Mouse (Mus musculus): Measurements from ENCODE around the gene Dgat2.
A peak's percentile ranks its signal among the peaks of the same experiment; 100 is the strongest.

The Dgat2 gene

GRCm38 (mm10) chr7:99140984-99141918 is 41.3 kb downstream of the Dgat2 start, which contains the start of gene Uvrag:
Gene Uvrag (minus strand): TSS chr7:99141141.
- peak; percentile 98 for DNase-seq (ENCODE audit: extremely low read depth, insufficient read length, low spot score)

GRCm38 (mm10) chr7:99140511-99140910 is 42.0 kb downstream of the Dgat2 start:
- no peak for DNase-seq (ENCODE audit: extremely low read depth, insufficient read length, low spot score)

GRCm38 (mm10) chr7:99139841-99140491 is 42.6 kb downstream of the Dgat2 start:
- peak; percentile 39 for DNase-seq (ENCODE audit: extremely low read depth, insufficient read length, low spot score)

- DNase-seq (ENCODE audit: extremely low read depth, insufficient read length, low spot score): no peak
Observed at GRCm38 (mm10) chr7:99137541-99137940, 45.0 kb downstream of the Dgat2 start.

- no peak for DNase-seq (ENCODE audit: extremely low read depth, insufficient read length, low spot score)
Observed at GRCm38 (mm10) chr7:99136789-99137188, 45.7 kb downstream of the Dgat2 start.

GRCm38 (mm10) chr7:99133811-99134402 is 48.6 kb downstream of the Dgat2 start:
- no peak for DNase-seq (ENCODE audit: extremely low read depth, insufficient read length, low spot score)

- DNase-seq (ENCODE audit: extremely low read depth, insufficient read length, low spot score): no peak
Observed at GRCm38 (mm10) chr7:99132597-99132996, 49.9 kb downstream of the Dgat2 start.

GRCm38 (mm10) chr7:99131819-99132353 is 50.6 kb downstream of the Dgat2 start:
- no peak for DNase-seq (ENCODE audit: extremely low read depth, insufficient read length, low spot score)

- DNase-seq (ENCODE audit: extremely low read depth, insufficient read length, low spot score): no peak
Observed at GRCm38 (mm10) chr7:99128965-99129364, 53.6 kb downstream of the Dgat2 start.

- no peak for DNase-seq (ENCODE audit: extremely low read depth, insufficient read length, low spot score)
Observed at GRCm38 (mm10) chr7:99128020-99128950, 54.2 kb downstream of the Dgat2 start.

- no peak for DNase-seq (ENCODE audit: extremely low read depth, insufficient read length, low spot score)
Observed at GRCm38 (mm10) chr7:99126057-99126456, 56.5 kb downstream of the Dgat2 start.

GRCm38 (mm10) chr7:99122651-99123050 is 59.9 kb downstream of the Dgat2 start:
- DNase-seq (ENCODE audit: extremely low read depth, insufficient read length, low spot score): no peak

GRCm38 (mm10) chr7:99120865-99121521 is 61.5 kb downstream of the Dgat2 start:
- no peak for DNase-seq (ENCODE audit: extremely low read depth, insufficient read length, low spot score)

GRCm38 (mm10) chr7:99120082-99120481 is 62.4 kb downstream of the Dgat2 start:
- DNase-seq (ENCODE audit: extremely low read depth, insufficient read length, low spot score): no peak

GRCm38 (mm10) chr7:99116781-99117180 is 65.7 kb downstream of the Dgat2 start:
- DNase-seq (ENCODE audit: extremely low read depth, insufficient read length, low spot score): no peak

- no peak for DNase-seq (ENCODE audit: extremely low read depth, insufficient read length, low spot score)
Observed at GRCm38 (mm10) chr7:99114006-99114726, 68.4 kb downstream of the Dgat2 start.

- no peak for DNase-seq (ENCODE audit: extremely low read depth, insufficient read length, low spot score)
Observed at GRCm38 (mm10) chr7:99107566-99107965, 75.0 kb downstream of the Dgat2 start.

- no peak for DNase-seq (ENCODE audit: extremely low read depth, insufficient read length, low spot score)
Observed at GRCm38 (mm10) chr7:99106714-99107270, 75.7 kb downstream of the Dgat2 start.
